ENCODE assay signal across 8 mouse cellular contexts in the genomic region with DNA sequence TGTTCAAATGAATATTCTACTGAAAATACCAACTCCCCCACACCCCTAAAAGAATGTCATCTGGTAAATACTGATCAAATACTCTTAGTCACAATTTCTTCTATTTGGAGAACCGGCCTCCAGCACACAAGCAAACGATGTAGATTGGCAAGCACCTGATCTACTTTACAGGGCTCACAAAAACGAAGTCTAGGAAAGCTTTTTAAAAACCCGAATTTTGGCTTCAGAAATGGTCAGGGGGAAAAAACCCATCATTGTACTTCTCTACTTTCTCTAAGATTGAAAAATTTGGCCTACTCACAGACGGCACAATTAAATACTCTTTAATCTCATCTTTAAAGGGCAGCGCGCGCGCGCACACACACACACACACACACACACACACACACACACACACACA. TPM values are rescaled to one million over a fixed set of nuclear protein-coding genes. Genes with fewer than 3 reads are reported as not detected.
DNase-seq lines count a peak whose midpoint lies in the region; ATAC-seq and TF ChIP-seq lines count a peak whose summit lies in the region.

No protein-coding gene starts in this region.

- DNase-seq in layer of hippocampus, adult 2 months (ENCODE audit: low spot score in 2 of 2): no peak
- DNase-seq in layer of hippocampus, adult 9-11 months: no peak
- DNase-seq in intestine, embryonic 14.5 days (ENCODE audit: low spot score): no peak
- DNase-seq in right cerebral cortex, adult 2 months (ENCODE audit: low spot score in 2 of 2): no peak
- no peak for DNase-seq in T-cell, adult 2 months (ENCODE audit: low spot score)

- TF ChIP-seq CTCF in layer of hippocampus, adult 2 months (conservative IDR thresholded peaks at IDR 0.05): no peak

- H3K27ac ChIP-seq in layer of hippocampus, adult 2 months: no peak overlapping the region
- no peak overlapping the region for H3K27ac ChIP-seq in brown adipose tissue, adult 24 weeks (replicated peaks; ENCODE audit: low read depth, low read length)
- no peak overlapping the region for H3K27ac ChIP-seq in intestine, embryonic 14.5 days (ENCODE audit: low read depth)

- H3K27me3 ChIP-seq in intestine, embryonic 14.5 days (replicated peaks; ENCODE audit: control insufficient read depth, insufficient read depth, low read length): no peaks in the 10 kb centered on the region
- H3K27me3 ChIP-seq in myocyte (ENCODE audit: control insufficient read depth, insufficient read depth, insufficient read length): no peaks in the 10 kb centered on the region

- peak overlapping the region; percentile 73 for H3K9ac ChIP-seq in intestine, embryonic 14.5 days (ENCODE audit: low read length)

- peaks cover 26% of the 10 kb centered on the region for H3K79me2 ChIP-seq in myocyte (ENCODE audit: control insufficient read depth, insufficient read depth)

- H3K4me3 ChIP-seq in layer of hippocampus, adult 2 months: peak overlapping the region; percentile 70
- peak overlapping the region; percentile 90 for H3K4me3 ChIP-seq in brown adipose tissue, adult 24 weeks (ENCODE audit: insufficient read depth, low read depth, low read length)
- H3K4me3 ChIP-seq in intestine, embryonic 14.5 days (ENCODE audit: low read depth, low read length): peak overlapping the region; percentile 83
- peak overlapping the region; percentile 74 for H3K4me3 ChIP-seq in myocyte

- H3K4me1 ChIP-seq in brown adipose tissue, adult 24 weeks (ENCODE audit: control insufficient read depth, insufficient read depth, insufficient read length, low read length): no peaks in the 10 kb centered on the region
- 0 out of 2 replicates have a peak, but pooled peaks cover 2% of the 10 kb centered on the region for H3K4me1 ChIP-seq in intestine, embryonic 14.5 days (replicated peaks; ENCODE audit: control insufficient read depth, insufficient read depth, low read length)

- TF ChIP-seq POLR2A in myocyte (IDR thresholded peaks at IDR 0.05; ENCODE audit: insufficient read length, low read depth): no peak

- no peaks in the 10 kb centered on the region for H3K36me3 ChIP-seq in intestine, embryonic 14.5 days (ENCODE audit: control insufficient read depth, insufficient read depth, low read length)
- no peaks in the 10 kb centered on the region for H3K36me3 ChIP-seq in myocyte (ENCODE audit: control insufficient read depth, insufficient read depth)

- ATAC-seq in intestine, embryonic 14.5 days (replicated peaks; ENCODE audit: low FRiP score, low TSS enrichment, low read depth): no peak
- no peak for ATAC-seq in cerebellum, adult (ENCODE audit: insufficient number of reproducible peaks, low FRiP score, low TSS enrichment)

- peak overlapping the region; percentile 37 for H3ac ChIP-seq in myocyte (ENCODE audit: control insufficient read depth, insufficient read length)

- 0 out of 2 replicates have a peak, but pooled peaks cover 4% of the 10 kb centered on the region for H3K9me3 ChIP-seq in intestine, embryonic 14.5 days (ENCODE audit: control insufficient read depth, low read length)

- WGBS in intestine, embryonic 14.5 days: 15% methylated on average over 10 of the region's 10 CpGs

- H3K4me2 ChIP-seq in intestine, embryonic 14.5 days (ENCODE audit: low read length): peak overlapping the region; percentile 74
- peak overlapping the region; percentile 79 for H3K4me2 ChIP-seq in myocyte (ENCODE audit: low read depth)

TF ChIP-seq in myocyte, 11 proteins besides CTCF, POLR2A, EP300 and RAD21:
- TF ChIP-seq CEBPB (IDR thresholded peaks at IDR 0.05; ENCODE audit: insufficient read depth, poor library complexity, severe bottlenecking) (no peak), MYOG (IDR thresholded peaks at IDR 0.05; ENCODE audit: control insufficient read depth in 1 of 3, insufficient read depth in 1 of 3, insufficient read length in 2 of 3, low read depth in 2 of 3) (no peak), MAX (IDR thresholded peaks at IDR 0.05; ENCODE audit: low read depth) (no peak), TCF12 (IDR thresholded peaks at IDR 0.05; ENCODE audit: insufficient read depth, poor library complexity, severe bottlenecking) (no peak), POLR2AphosphoS2 (IDR thresholded peaks at IDR 0.05; ENCODE audit: insufficient read length, low read depth) (no peak), SRF (IDR thresholded peaks at IDR 0.05; ENCODE audit: control insufficient read depth, insufficient read length, low read depth) (no peak), REST (IDR thresholded peaks at IDR 0.05; ENCODE audit: insufficient read depth, insufficient read length) (no peak), E2F4 (IDR thresholded peaks at IDR 0.05; ENCODE audit: insufficient read depth) (no peak), MYOD1 (IDR thresholded peaks at IDR 0.05; ENCODE audit: control insufficient read depth in 1 of 3, insufficient read length in 2 of 3, low read depth in 2 of 3) (no peak)
TF ChIP-seq in myocyte: peak in this region for 0.

RNA-seq across cellular contexts. Expression of a gene that starts 0.8 kb away (rescaled TPM):
- 10 to 100 TPM; 19.3 to 21.9 TPM for total RNA-seq in layer of hippocampus, adult 2 months (2021)
- 1.5 and 3.0 TPM in 2 replicates for polyA plus RNA-seq in brown adipose tissue, adult 24 weeks (2012; ENCODE audit: insufficient read depth, insufficient read length, missing spikeins)
- polyA plus RNA-seq in intestine, embryonic 14.5 days (2014; fragmentation: Nextera tagmentation; extraction: Ambion mirVana): 12.6 and 16.1 TPM in 2 replicates
- 0.83 TPM for polyA plus RNA-seq in myocyte (2012; fragmentation: generic; extraction: Trizol)

RNA-seq across cellular contexts. Expression of a gene that starts 35.5 kb away (rescaled TPM):
- total RNA-seq in layer of hippocampus, adult 2 months (2021): not detected
- not detected in 2 replicates for polyA plus RNA-seq in brown adipose tissue, adult 24 weeks (2012; ENCODE audit: insufficient read depth, insufficient read length, missing spikeins)
- polyA plus RNA-seq in intestine, embryonic 14.5 days (2014; fragmentation: Nextera tagmentation; extraction: Ambion mirVana): not detected in 2 replicates
- polyA plus RNA-seq in myocyte (2012; fragmentation: generic; extraction: Trizol): not detected

RNA-seq across cellular contexts. Expression of a gene that starts 39.4 kb away (rescaled TPM):
- 10 to 100 TPM; 17.9 to 19.0 TPM for total RNA-seq in layer of hippocampus, adult 2 months (2021)
- 3.9 and 7.1 TPM in 2 replicates for polyA plus RNA-seq in brown adipose tissue, adult 24 weeks (2012; ENCODE audit: insufficient read depth, insufficient read length, missing spikeins)
- polyA plus RNA-seq in intestine, embryonic 14.5 days (2014; fragmentation: Nextera tagmentation; extraction: Ambion mirVana): 8.5 and 12.9 TPM in 2 replicates
- polyA plus RNA-seq in myocyte (2012; fragmentation: generic; extraction: Trizol): 2.3 TPM

RNA-seq across cellular contexts. Expression of a gene that starts 56.7 kb away (rescaled TPM):
- total RNA-seq in layer of hippocampus, adult 2 months (2021): 10 to 100 TPM; 17.3 to 21.8 TPM
- polyA plus RNA-seq in brown adipose tissue, adult 24 weeks (2012; ENCODE audit: insufficient read depth, insufficient read length, missing spikeins): 1.7 and 4.3 TPM in 2 replicates
- 6.6 and 7.1 TPM in 2 replicates for polyA plus RNA-seq in intestine, embryonic 14.5 days (2014; fragmentation: Nextera tagmentation; extraction: Ambion mirVana)
- polyA plus RNA-seq in myocyte (2012; fragmentation: generic; extraction: Trizol): 1.4 TPM
